1 mouse cellular context compared by ENCODE assay signal in genomic region chr10:80116563-80116926, GRCm38 (mm10).
TF ChIP-seq lines count a peak whose summit lies in the region.

No protein-coding gene starts in this region.

TF ChIP-seq in MEL, 35 proteins besides CTCF, POLR2A, EP300 and RAD21:
- TF ChIP-seq POLR2AphosphoS2 (IDR thresholded peaks at IDR 0.05; ENCODE audit: low read length) (0 out of 2 replicates have a peak, but pooled peaks have one; percentile 35), MYC (IDR thresholded peaks at IDR 0.05; ENCODE audit: low read depth, low read length) (no peak)
